Mouse (Mus musculus) hindbrain, embryonic 11.5 days (tissue): ENCODE measurements at regions not wholly inside any gene's neighbourhood (a gene's known extent, or its start where the extent isn't known, plus 50 kb on each side); places are given as distances from the start of the nearest gene placed in this dataset.
A peak's percentile ranks its signal among the peaks of the same experiment; 100 is the strongest.

Source experiments
- ATAC-seq: fragments of 200-750 bp; cut with Nextera tagmentation; 2 replicates; pipeline ENCODE4 v1.8.0; 2017; ENCODE audit warnings: mild to moderate bottlenecking, moderate TSS enrichment, moderate library complexity; ENCODE audit not compliant: low FRiP score
- DNase-seq: peaks from one replicate; pipeline ENCODE4 v3.0.0-alpha.2; 2015; ENCODE audit warnings: low spot score
- H3K27ac ChIP-seq: fragments of 300-500 bp; sonication (generic); 2 replicates; pipeline ENCODE4 v1.5.1; 2014; ENCODE audit warnings: mild to moderate bottlenecking, low read depth, low read length
- H3K27me3 ChIP-seq: fragments of 300-500 bp; sonication (generic); 2 replicates; pipeline ENCODE4 v1.6.1; 2014; ENCODE audit warnings: mild to moderate bottlenecking, low read length, moderate library complexity, mixed read lengths; ENCODE audit not compliant: control insufficient read depth, insufficient read depth
- H3K36me3 ChIP-seq: fragments of 300-500 bp; sonication (generic); 2 replicates; pipeline ENCODE4 v1.6.1; 2014; ENCODE audit warnings: mild to moderate bottlenecking, low read length, moderate library complexity, mixed read lengths; ENCODE audit not compliant: control insufficient read depth, insufficient read depth
- H3K4me1 ChIP-seq: fragments of 300-500 bp; sonication (generic); replicated peaks from 2 replicates; pipeline ENCODE4 v1.6.1; 2014; ENCODE audit warnings: low read length, mixed read lengths; ENCODE audit not compliant: control insufficient read depth, insufficient read depth
- H3K4me2 ChIP-seq: fragments of 300-500 bp; sonication (generic); replicated peaks from 2 replicates; pipeline ENCODE4 v1.6.1; 2014; ENCODE audit warnings: mild to moderate bottlenecking, low read depth, low read length
- H3K4me3 ChIP-seq: fragments of 300-500 bp; sonication (generic); 2 replicates; pipeline ENCODE4 v1.5.1; 2014; ENCODE audit warnings: low read depth, low read length
- H3K9ac ChIP-seq: fragments of 300-500 bp; sonication (generic); 2 replicates; pipeline ENCODE4 v1.6.1; 2014; ENCODE audit warnings: low read depth, low read length
- H3K9me3 ChIP-seq: fragments of 300-500 bp; sonication (generic); 2 replicates; pipeline ENCODE4 v1.6.1; 2016; ENCODE audit warnings: low read length; ENCODE audit not compliant: control insufficient read depth
- WGBS: fragments of 180-500 bp; shearing (Covaris S2); extraction: QIAGEN DNeasy Blood & Tissue Kit; methylation state at CpG from one replicate; pipeline ENCODE4 v1.1.7; 2014; 5-methylcytosine and 5-hydroxymethylcytosine counted together

- no peaks in the 10 kb centered on the region for H3K36me3 ChIP-seq
- H3K9ac ChIP-seq = no peak overlapping the region
- H3K4me2 ChIP-seq = no peak overlapping the region
- 93% methylated on average over 4 of the region's 4 CpGs for WGBS
- ATAC-seq (no peak), DNase-seq (no peak)
- H3K4me3 ChIP-seq = no peak overlapping the region
- H3K27me3 ChIP-seq = no peaks in the 10 kb centered on the region
- H3K27ac ChIP-seq = no peak overlapping the region
- H3K9me3 ChIP-seq = no peaks in the 10 kb centered on the region
- H3K4me1 ChIP-seq = no peaks in the 10 kb centered on the region
Measured at GRCm38 (mm10) chr1:57707906-57708305, 66.1 kb upstream of the Spats2l start.

DNA sequence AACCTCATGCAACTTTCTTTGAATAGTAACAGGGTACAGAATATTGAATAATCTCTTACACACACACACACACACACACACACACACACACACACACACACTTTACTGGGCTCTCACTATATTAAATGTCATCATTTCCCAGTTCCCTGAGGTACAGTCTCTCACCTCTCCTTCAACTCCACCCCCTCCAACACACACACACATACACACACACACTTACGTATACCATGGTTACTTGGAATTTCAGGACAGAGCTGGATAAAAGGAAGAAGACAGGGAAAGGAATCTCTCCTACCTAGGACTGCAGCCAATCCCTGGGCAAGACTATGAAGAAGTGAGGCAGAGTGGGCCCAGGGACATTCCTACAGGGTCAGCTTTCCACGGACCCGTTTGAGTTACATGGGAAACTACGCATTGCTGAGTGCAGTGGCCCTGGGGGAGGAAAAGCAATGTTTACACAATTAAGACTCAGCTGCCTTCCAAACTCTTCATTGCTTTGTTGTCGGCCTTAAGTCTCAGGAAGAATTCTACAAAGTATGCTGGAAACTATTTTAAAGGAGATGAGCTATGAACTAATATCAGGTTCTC is 61.0 kb upstream of the Spats2l start:
- no peak overlapping the region for H3K27ac ChIP-seq
- H3K9me3 ChIP-seq = no peaks in the 10 kb centered on the region
- H3K27me3 ChIP-seq = no peaks in the 10 kb centered on the region
- no peak overlapping the region for H3K4me2 ChIP-seq
- no peaks in the 10 kb centered on the region for H3K4me1 ChIP-seq
- no peaks in the 10 kb centered on the region for H3K36me3 ChIP-seq
- no peak overlapping the region for H3K9ac ChIP-seq
- DNase-seq = peak; percentile 2
- no peak overlapping the region for H3K4me3 ChIP-seq
- ATAC-seq = no peak
- 75% methylated on average over 5 of the region's 5 CpGs for WGBS

- no peaks in the 10 kb centered on the region for H3K4me1 ChIP-seq
- no peak for ATAC-seq
- no peaks in the 10 kb centered on the region for H3K27me3 ChIP-seq
- H3K9ac ChIP-seq = no peak overlapping the region
- WGBS = 83% methylated on average over 5 of the region's 5 CpGs
- H3K9me3 ChIP-seq = no peaks in the 10 kb centered on the region
- H3K4me3 ChIP-seq = no peak overlapping the region
- H3K36me3 ChIP-seq = no peaks in the 10 kb centered on the region
- H3K4me2 ChIP-seq = no peak overlapping the region
- no peak overlapping the region for H3K27ac ChIP-seq
- DNase-seq = no peak
Measured at GRCm38 (mm10) chr1:57717139-57717800, 56.7 kb upstream of the Spats2l start.

GRCm38 (mm10) chr1:57718409-57718808 is 55.6 kb upstream of the Spats2l start:
- 79% methylated on average over 7 of the region's 7 CpGs for WGBS
- Histone ChIP-seq H3K9ac (no peak overlapping the region), H3K4me2 (no peak overlapping the region), H3K36me3 (no peaks in the 10 kb centered on the region), H3K27me3 (no peaks in the 10 kb centered on the region), H3K27ac (no peak overlapping the region), H3K4me3 (no peak overlapping the region), H3K4me1 (no peaks in the 10 kb centered on the region), H3K9me3 (no peaks in the 10 kb centered on the region)
- DNase-seq (no peak), ATAC-seq (no peak)
